Mouse (Mus musculus): ENCODE data around the gene Hacd2. TPM values are rescaled to one million over a fixed set of nuclear protein-coding genes. Genes with fewer than 3 reads are reported as not detected.

The Hacd2 gene
- polyA plus RNA-seq, 1 experiment from 2014 or later, result 47.8 TPM

GRCm38 (mm10) chr16:35016491-35016890 lies 5.7 kb upstream of the Hacd2 start:
- no peaks in the 10 kb centered on the region for H3K4me1 ChIP-seq
- no peak overlapping the region for H3K4me3 ChIP-seq
- H3K4me2 ChIP-seq (replicated peaks), result no peak overlapping the region
- no peaks in the 10 kb centered on the region for H3K36me3 ChIP-seq
- H3K9ac ChIP-seq, result no peak overlapping the region
- peaks cover 3% of the 10 kb centered on the region; the same call in 1 of the 2 replicates for H3K27me3 ChIP-seq (replicated peaks)
- H3K9me3 ChIP-seq, result no peaks in the 10 kb centered on the region
- H3K27ac ChIP-seq, result no peak overlapping the region
- no peak for ATAC-seq (ENCODE audit: low FRiP score, low read depth)
- WGBS, result 73% methylated on average over 3 of the region's 3 CpGs

DNA sequence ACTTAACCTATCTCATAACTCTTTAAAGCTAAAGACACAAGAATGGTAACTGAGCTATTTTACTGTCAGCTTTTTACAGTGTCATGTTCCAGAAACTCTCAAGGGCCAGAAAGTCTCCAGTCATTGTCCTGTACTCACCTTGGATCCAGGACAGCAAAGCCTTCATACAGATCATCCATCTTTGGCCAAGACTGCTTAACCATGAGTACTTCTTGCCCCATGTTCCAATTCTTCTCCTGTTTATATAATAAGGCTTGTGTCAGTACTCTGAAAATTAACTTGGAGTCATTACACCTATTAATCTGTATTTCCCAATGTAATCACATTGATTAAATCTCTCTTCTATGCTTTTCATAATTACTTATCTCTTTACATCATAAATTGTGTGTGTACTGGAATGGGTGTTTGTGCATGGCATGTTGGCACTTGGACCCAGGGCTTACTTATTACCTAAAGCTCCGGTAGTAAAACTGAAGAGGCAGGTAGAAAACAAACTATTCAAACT lies 3.7 kb upstream of the Hacd2 start:
- 0 out of 2 replicates have a peak, but pooled peaks cover 2% of the 10 kb centered on the region for H3K4me1 ChIP-seq
- no peaks in the 10 kb centered on the region for H3K36me3 ChIP-seq
- no peaks in the 10 kb centered on the region for H3K9me3 ChIP-seq
- H3K4me2 ChIP-seq (replicated peaks), result no peak overlapping the region
- no peak overlapping the region for H3K9ac ChIP-seq
- no peak overlapping the region for H3K27ac ChIP-seq
- WGBS, result 81% methylated on average over 1 of the region's 1 CpGs
- H3K4me3 ChIP-seq, result no peak overlapping the region
- H3K27me3 ChIP-seq (replicated peaks), result peaks cover 3% of the 10 kb centered on the region; the same call in 1 of the 2 replicates
- ATAC-seq (ENCODE audit: low FRiP score, low read depth), result no peak

DNA sequence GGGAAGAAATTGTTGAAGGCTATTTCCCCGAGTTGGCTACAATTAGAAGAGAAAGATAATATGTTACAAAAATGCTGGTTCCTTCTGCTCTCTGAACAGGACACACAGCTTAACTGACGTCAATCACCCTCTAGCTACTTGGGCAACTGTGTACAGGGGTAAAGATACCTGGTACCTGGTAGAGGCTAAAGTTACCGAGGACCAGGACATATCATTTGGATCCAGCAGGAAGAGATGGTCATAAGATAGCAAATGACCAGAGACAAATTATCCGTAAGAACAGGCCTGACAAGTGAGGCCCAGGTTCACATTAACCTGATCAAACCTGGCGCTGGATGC lies 356 bp upstream of the Hacd2 start:
- Histone ChIP-seq H3K36me3 (peaks cover 3% of the 10 kb centered on the region), H3K27ac (no peak overlapping the region), H3K27me3 (replicated peaks) (peaks cover 3% of the 10 kb centered on the region; the same call in 1 of the 2 replicates), H3K9me3 (no peaks in the 10 kb centered on the region), H3K9ac (no peak overlapping the region), H3K4me3 (peak overlapping the region; percentile 81; the same call in 1 of the 2 replicates), H3K4me1 (0 out of 2 replicates have a peak, but pooled peaks cover 2% of the 10 kb centered on the region), H3K4me2 (replicated peaks) (peak overlapping the region; percentile 68)
- WGBS, result 59% methylated on average over 5 of the region's 5 CpGs
- ATAC-seq (ENCODE audit: low FRiP score, low read depth), result no peak

GRCm38 (mm10) chr16:35023138-35023735 lies 1.0 kb downstream of the Hacd2 start:
- ATAC-seq (ENCODE audit: low FRiP score, low read depth), result no peak
- Histone ChIP-seq H3K27ac (no peak overlapping the region), H3K36me3 (peaks cover 3% of the 10 kb centered on the region), H3K9me3 (no peaks in the 10 kb centered on the region), H3K4me1 (0 out of 2 replicates have a peak, but pooled peaks cover 2% of the 10 kb centered on the region), H3K9ac (peak overlapping the region; percentile 78; the same call in 1 of the 2 replicates), H3K27me3 (replicated peaks) (peaks cover 3% of the 10 kb centered on the region; the same call in 1 of the 2 replicates), H3K4me2 (replicated peaks) (peak overlapping the region; percentile 68), H3K4me3 (peak overlapping the region; percentile 81)
- WGBS, result 1% methylated on average over 8 of the region's 8 CpGs

- no peak overlapping the region for H3K4me2 ChIP-seq (replicated peaks)
- H3K4me3 ChIP-seq, result no peak overlapping the region
- H3K27me3 ChIP-seq (replicated peaks), result 0 out of 2 replicates have a peak, but pooled peaks cover 3% of the 10 kb centered on the region
- WGBS, result 87% methylated on average over 5 of the region's 5 CpGs
- 0 out of 2 replicates have a peak, but pooled peaks cover 2% of the 10 kb centered on the region for H3K4me1 ChIP-seq
- no peak overlapping the region for H3K27ac ChIP-seq
- H3K9me3 ChIP-seq, result no peaks in the 10 kb centered on the region
- H3K36me3 ChIP-seq, result peaks cover 3% of the 10 kb centered on the region
- no peak overlapping the region for H3K9ac ChIP-seq
- ATAC-seq (ENCODE audit: low FRiP score, low read depth), result no peak
These were observed 2.1 kb downstream of the Hacd2 start for GRCm38 (mm10) chr16:35024300-35024699.

GRCm38 (mm10) chr16:35025347-35025746 lies 3.1 kb downstream of the Hacd2 start:
- ATAC-seq (ENCODE audit: low FRiP score, low read depth), result no peak
- H3K4me2 ChIP-seq (replicated peaks), result no peak overlapping the region
- peaks cover 3% of the 10 kb centered on the region for H3K36me3 ChIP-seq
- no peak overlapping the region for H3K27ac ChIP-seq
- no peak overlapping the region for H3K4me3 ChIP-seq
- no peaks in the 10 kb centered on the region for H3K27me3 ChIP-seq (replicated peaks)
- no peak overlapping the region for H3K9ac ChIP-seq
- no peaks in the 10 kb centered on the region for H3K9me3 ChIP-seq
- WGBS, result 90% methylated on average over 4 of the region's 4 CpGs
- 0 out of 2 replicates have a peak, but pooled peaks cover 2% of the 10 kb centered on the region for H3K4me1 ChIP-seq

DNA sequence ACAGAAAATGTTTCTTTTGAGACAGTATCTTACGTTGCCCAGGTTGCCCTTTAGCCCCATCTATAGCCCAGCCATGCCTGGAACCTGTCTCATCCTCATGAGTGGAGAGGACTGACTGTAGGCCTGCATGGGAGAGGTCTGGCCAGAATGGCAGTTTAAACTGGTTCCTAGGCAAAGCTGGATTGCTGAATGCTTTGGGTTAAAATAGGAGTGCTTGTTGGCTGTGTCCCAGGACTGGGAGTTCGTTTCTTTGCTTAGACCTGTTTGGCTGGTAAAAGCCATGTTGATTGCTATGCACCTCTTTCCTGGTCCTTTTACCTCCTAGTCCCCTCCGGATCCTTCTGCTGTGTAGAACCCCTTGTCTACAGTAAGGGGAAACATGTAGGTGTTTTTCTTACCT lies 11.0 kb downstream of the Hacd2 start:
- H3K27ac ChIP-seq, result no peak overlapping the region
- H3K27me3 ChIP-seq (replicated peaks), result no peaks in the 10 kb centered on the region
- WGBS, result 92% methylated on average over 3 of the region's 3 CpGs
- H3K9ac ChIP-seq, result no peak overlapping the region
- no peak overlapping the region for H3K4me2 ChIP-seq (replicated peaks)
- no peaks in the 10 kb centered on the region for H3K9me3 ChIP-seq
- H3K4me3 ChIP-seq, result no peak overlapping the region
- H3K36me3 ChIP-seq, result no peaks in the 10 kb centered on the region; the same call in 1 of the 2 replicates
- no peak for ATAC-seq (ENCODE audit: low FRiP score, low read depth)
- H3K4me1 ChIP-seq, result peaks cover 5% of the 10 kb centered on the region

DNA sequence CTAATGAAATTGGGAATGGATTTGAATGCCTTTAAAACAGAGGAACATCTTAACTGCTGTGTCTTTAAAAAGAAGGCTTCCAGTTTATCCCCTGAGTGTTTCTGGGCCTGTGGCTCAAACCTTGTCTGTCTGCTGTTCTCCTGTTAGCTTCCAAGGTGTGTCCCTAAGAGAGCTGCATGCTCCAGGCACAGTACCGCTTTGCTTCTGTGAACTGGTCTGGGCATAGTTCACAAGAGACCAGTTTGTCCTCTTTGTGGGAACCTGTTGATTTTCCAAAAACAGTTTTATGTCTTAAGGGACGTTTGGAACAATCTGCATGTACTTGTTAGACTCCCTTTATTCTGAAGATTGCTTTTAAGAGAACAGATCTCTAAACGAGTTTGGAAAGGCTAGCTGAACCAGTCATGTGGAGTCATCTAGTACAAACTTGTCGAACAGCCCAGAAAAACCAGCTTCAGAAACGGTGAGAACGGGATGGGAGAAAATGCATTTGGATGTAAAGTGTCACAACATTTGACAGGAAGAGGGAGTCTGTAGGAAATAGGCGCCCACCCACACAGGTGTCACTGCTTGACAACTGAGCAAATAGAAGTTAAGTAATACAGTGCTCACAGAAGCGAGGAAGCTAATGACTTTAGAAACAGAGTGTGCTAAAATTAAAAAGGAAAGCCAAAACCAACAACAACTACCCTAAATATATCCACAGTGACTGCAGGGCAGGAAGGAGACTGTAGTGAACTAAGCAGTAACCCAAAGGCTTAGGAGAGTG lies 11.8 kb downstream of the Hacd2 start:
- Histone ChIP-seq H3K9ac (no peak overlapping the region), H3K27ac (no peak overlapping the region), H3K4me1 (peaks cover 7% of the 10 kb centered on the region), H3K27me3 (replicated peaks) (no peaks in the 10 kb centered on the region), H3K36me3 (no peaks in the 10 kb centered on the region; the same call in 1 of the 2 replicates), H3K4me3 (no peak overlapping the region), H3K4me2 (replicated peaks) (no peak overlapping the region), H3K9me3 (no peaks in the 10 kb centered on the region)
- 80% methylated on average over 8 of the region's 8 CpGs for WGBS
- no peak for ATAC-seq (ENCODE audit: low FRiP score, low read depth)

DNA sequence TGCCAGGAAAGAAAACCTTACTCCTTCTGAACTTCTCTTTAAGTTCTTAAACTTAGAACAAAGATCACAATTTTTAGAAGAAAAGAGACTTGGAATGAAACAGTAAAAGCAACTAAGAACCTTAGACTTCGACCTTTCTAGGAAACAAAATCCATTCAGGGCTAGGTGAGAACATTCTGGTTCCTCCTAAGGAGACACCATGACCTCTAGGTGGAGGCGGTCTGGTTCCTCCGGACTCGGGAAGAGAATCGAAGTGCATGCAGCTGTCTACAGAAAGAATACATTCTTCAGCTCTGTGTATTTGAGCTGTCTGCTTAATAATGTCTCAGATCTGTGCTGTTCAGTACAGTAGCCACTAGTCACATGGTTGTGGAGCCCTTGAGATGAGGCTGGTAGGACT lies 12.7 kb downstream of the Hacd2 start:
- peaks cover 7% of the 10 kb centered on the region for H3K4me1 ChIP-seq
- H3K27me3 ChIP-seq (replicated peaks), result no peaks in the 10 kb centered on the region
- no peak for ATAC-seq (ENCODE audit: low FRiP score, low read depth)
- 94% methylated on average over 5 of the region's 5 CpGs for WGBS
- H3K9me3 ChIP-seq, result no peaks in the 10 kb centered on the region
- no peak overlapping the region for H3K9ac ChIP-seq
- H3K4me2 ChIP-seq (replicated peaks), result no peak overlapping the region
- H3K36me3 ChIP-seq, result no peaks in the 10 kb centered on the region; the same call in 1 of the 2 replicates
- H3K4me3 ChIP-seq, result no peak overlapping the region
- no peak overlapping the region for H3K27ac ChIP-seq

DNA sequence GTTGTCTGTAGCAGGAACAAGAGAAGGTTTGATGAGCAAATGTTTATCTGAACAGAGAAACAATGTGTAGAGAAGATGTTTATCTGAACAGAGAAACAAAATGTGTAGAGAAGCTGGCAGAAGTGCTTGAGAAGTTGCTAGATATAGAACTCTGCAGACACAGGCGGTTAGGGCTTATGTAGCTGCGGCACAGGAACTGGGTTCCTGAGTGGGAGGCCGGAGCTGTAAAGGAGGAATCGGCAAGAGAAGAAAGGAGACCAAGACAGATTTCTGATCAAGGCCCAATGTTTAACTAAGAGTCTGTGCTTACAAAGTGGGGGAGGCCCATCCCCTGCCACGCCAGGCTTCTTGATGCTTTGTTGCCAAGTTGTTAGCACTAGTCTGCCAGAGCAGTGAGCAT lies 14.5 kb downstream of the Hacd2 start:
- H3K36me3 ChIP-seq, result peaks cover 4% of the 10 kb centered on the region; the same call in 1 of the 2 replicates
- H3K27me3 ChIP-seq (replicated peaks), result no peaks in the 10 kb centered on the region
- no peak for ATAC-seq (ENCODE audit: low FRiP score, low read depth)
- H3K9ac ChIP-seq, result no peak overlapping the region
- H3K4me2 ChIP-seq (replicated peaks), result no peak overlapping the region
- no peak overlapping the region for H3K4me3 ChIP-seq
- H3K27ac ChIP-seq, result no peak overlapping the region
- 80% methylated on average over 5 of the region's 5 CpGs for WGBS
- peaks cover 7% of the 10 kb centered on the region for H3K4me1 ChIP-seq
- H3K9me3 ChIP-seq, result no peaks in the 10 kb centered on the region

DNA sequence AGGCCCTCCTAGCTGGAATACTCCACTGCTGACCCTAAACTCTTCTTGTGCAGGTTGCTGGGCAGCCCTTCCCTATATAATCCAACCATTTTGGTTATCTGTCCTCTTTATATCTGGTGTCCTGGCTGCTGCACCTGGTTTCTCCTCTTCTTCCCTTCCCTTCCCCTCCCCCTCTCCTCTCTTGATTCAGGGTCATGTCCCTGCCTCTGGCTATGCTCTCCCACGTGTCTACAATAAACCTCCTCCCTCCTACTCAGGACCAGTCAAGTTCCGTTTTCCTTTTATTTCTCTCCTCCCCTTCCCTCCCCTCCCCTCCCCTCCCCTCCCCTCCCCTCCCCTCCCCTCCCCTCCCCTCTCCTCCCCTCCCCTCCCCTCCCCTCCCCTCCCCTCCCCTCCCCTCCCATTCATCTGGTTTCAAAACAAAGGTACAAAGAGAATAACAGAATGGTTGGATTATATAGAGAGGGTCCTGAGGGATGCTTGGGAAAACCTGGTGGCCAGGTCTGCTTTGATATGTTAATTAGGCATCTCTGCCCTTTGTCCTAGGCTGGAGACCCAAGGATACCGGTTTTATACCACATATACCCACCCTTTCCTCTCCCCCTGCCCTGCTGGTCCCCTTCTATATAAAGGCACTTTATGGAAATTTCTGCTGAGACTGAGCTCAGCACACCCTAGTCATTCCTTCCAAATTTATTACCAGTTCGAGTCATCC lies 16.3 kb downstream of the Hacd2 start:
- Histone ChIP-seq H3K36me3 (peaks cover 6% of the 10 kb centered on the region; the same call in 1 of the 2 replicates), H3K9me3 (no peaks in the 10 kb centered on the region), H3K9ac (no peak overlapping the region), H3K4me3 (no peak overlapping the region), H3K27ac (no peak overlapping the region), H3K27me3 (replicated peaks) (no peaks in the 10 kb centered on the region), H3K4me2 (replicated peaks) (no peak overlapping the region), H3K4me1 (peaks cover 7% of the 10 kb centered on the region)
- peak; percentile 71; the same call in 1 of the 2 replicates for ATAC-seq (ENCODE audit: low FRiP score, low read depth)
- 14% methylated on average over 4 of the region's 4 CpGs for WGBS

- no peaks in the 10 kb centered on the region for H3K9me3 ChIP-seq
- no peak overlapping the region for H3K4me3 ChIP-seq
- H3K4me1 ChIP-seq, result peaks cover 7% of the 10 kb centered on the region
- H3K4me2 ChIP-seq (replicated peaks), result no peak overlapping the region
- no peaks in the 10 kb centered on the region for H3K27me3 ChIP-seq (replicated peaks)
- no peak overlapping the region for H3K27ac ChIP-seq
- H3K36me3 ChIP-seq, result peaks cover 6% of the 10 kb centered on the region; the same call in 1 of the 2 replicates
- ATAC-seq (ENCODE audit: low FRiP score, low read depth), result no peak
- no peak overlapping the region for H3K9ac ChIP-seq
- WGBS, result 68% methylated on average over 1 of the region's 1 CpGs
These were observed 17.9 kb downstream of the Hacd2 start for GRCm38 (mm10) chr16:35040154-35040553.

Measured in neural tube, embryonic 12.5 days (tissue).